ENCODE assay signal across 16 mouse cellular contexts in the genomic region with DNA sequence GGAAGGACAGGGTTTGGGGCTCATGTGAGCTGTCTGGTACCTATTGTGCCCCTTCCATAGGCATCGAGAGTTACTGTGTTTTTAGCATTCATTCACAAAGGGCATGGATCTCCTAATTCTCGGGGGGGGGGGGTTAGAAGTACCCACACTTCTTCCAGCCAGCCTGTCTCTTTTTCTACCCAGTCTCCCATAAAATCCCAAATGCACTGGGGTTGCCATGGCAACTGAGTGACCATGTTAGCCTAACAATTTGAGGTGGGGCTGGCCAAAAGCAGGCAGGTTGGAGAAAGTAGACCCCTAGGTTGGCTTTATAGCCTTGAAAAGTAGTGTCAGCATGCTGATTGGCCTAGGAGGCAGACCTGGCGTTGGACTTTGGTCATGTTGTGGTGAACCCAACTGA. TPM values are rescaled to one million over a fixed set of nuclear protein-coding genes. Genes with fewer than 3 reads are reported as not detected.
A peak's percentile ranks its signal among the peaks of the same experiment; 100 is the strongest.
DNase-seq lines count a peak whose midpoint lies in the region; ATAC-seq lines count a peak whose summit lies in the region.
"Had no signal": no experiment of that assay in that cellular context is flagged by ENCODE, and none has a peak within 500 bp of the region (broad histone marks: within the 10 kb centered on the region; RNA-seq: fewer than 3 reads in every experiment).

No protein-coding gene starts in this region.

- H3K27ac ChIP-seq in forebrain, embryonic 12.5 days, result peak overlapping the region; percentile 56; the same call in 1 of the 2 replicates
- no peak overlapping the region for H3K27ac ChIP-seq in forebrain, embryonic 13.5 days
- peak overlapping the region; percentile 68 for H3K27ac ChIP-seq in neural tube, embryonic 13.5 days (replicated peaks)
- peak overlapping the region; percentile 62 for H3K27ac ChIP-seq in limb, embryonic 11.5 days (replicated peaks; ENCODE audit: low read depth, low read length)

- DNase-seq in neural tube, embryonic 10.5 days (ENCODE audit: extremely low spot score, low spot score), result no peak
- DNase-seq in limb, embryonic 11.5 days (ENCODE audit: low spot score), result no peak
- DNase-seq in embryo, embryonic 10 days (ENCODE audit: low spot score), result no peak
- DNase-seq in urinary bladder, postnatal 36 days (ENCODE audit: low spot score in 2 of 2), result no peak
- no peak for DNase-seq in MN1 (ENCODE audit: low spot score)
- DNase-seq: adrenal gland, adult 2 months; cerebellum, adult 9-10 months; gastrocnemius, postnatal 14 days; heart, postnatal 4 days; lung, postnatal 36 days; right cerebral cortex, adult 18-20 months; spleen, adult 18-20 months had no signal

- ATAC-seq in forebrain, embryonic 12.5 days (ENCODE audit: low FRiP score), result no peak
- no peak for ATAC-seq in forebrain, embryonic 13.5 days
- no peak for ATAC-seq in neural tube, embryonic 13.5 days (ENCODE audit: low read depth)
- ATAC-seq in limb, embryonic 11.5 days (ENCODE audit: insufficient number of reproducible peaks, low FRiP score, low TSS enrichment, low read depth), result no peak
- ATAC-seq: Patski had no signal

- no peaks in the 10 kb centered on the region for H3K9me3 ChIP-seq in forebrain, embryonic 12.5 days
- no peaks in the 10 kb centered on the region for H3K9me3 ChIP-seq in forebrain, embryonic 13.5 days (replicated peaks)
- H3K9me3 ChIP-seq in neural tube, embryonic 13.5 days, result no peaks in the 10 kb centered on the region
- H3K9me3 ChIP-seq in limb, embryonic 11.5 days (ENCODE audit: control insufficient read depth, low read length), result no peaks in the 10 kb centered on the region; the same call in 1 of the 2 replicates

- no peaks in the 10 kb centered on the region for H3K36me3 ChIP-seq in forebrain, embryonic 12.5 days (replicated peaks)
- H3K36me3 ChIP-seq in forebrain, embryonic 13.5 days (ENCODE audit: poor library complexity, severe bottlenecking), result no peaks in the 10 kb centered on the region
- no peaks in the 10 kb centered on the region for H3K36me3 ChIP-seq in neural tube, embryonic 13.5 days
- no peaks in the 10 kb centered on the region; the same call in 1 of the 2 replicates for H3K36me3 ChIP-seq in limb, embryonic 11.5 days (ENCODE audit: control insufficient read depth, insufficient read depth, low read length)

- no peak overlapping the region for H3K9ac ChIP-seq in forebrain, embryonic 12.5 days
- no peak overlapping the region for H3K9ac ChIP-seq in forebrain, embryonic 13.5 days
- no peak overlapping the region for H3K9ac ChIP-seq in neural tube, embryonic 13.5 days
- H3K9ac ChIP-seq in limb, embryonic 11.5 days (ENCODE audit: low read length), result no peak overlapping the region

- H3K27me3 ChIP-seq in forebrain, embryonic 12.5 days, result peaks cover 8% of the 10 kb centered on the region; the same call in 1 of the 2 replicates
- no peaks in the 10 kb centered on the region for H3K27me3 ChIP-seq in forebrain, embryonic 13.5 days
- no peaks in the 10 kb centered on the region for H3K27me3 ChIP-seq in neural tube, embryonic 13.5 days
- no peaks in the 10 kb centered on the region for H3K27me3 ChIP-seq in limb, embryonic 11.5 days (ENCODE audit: control insufficient read depth, insufficient read depth, low read length)
- H3K27me3 ChIP-seq: Patski had no signal

- no peak overlapping the region for H3K4me2 ChIP-seq in forebrain, embryonic 12.5 days
- H3K4me2 ChIP-seq in forebrain, embryonic 13.5 days, result no peak overlapping the region
- H3K4me2 ChIP-seq in neural tube, embryonic 13.5 days, result no peak overlapping the region
- no peak overlapping the region for H3K4me2 ChIP-seq in limb, embryonic 11.5 days (ENCODE audit: low read depth, severe bottlenecking)

- WGBS in forebrain, embryonic 12.5 days, result 41% methylated on average over 3 of the region's 3 CpGs
- WGBS in forebrain, embryonic 13.5 days, result 35% methylated on average over 3 of the region's 3 CpGs
- WGBS in neural tube, embryonic 13.5 days, result 35% methylated on average over 3 of the region's 3 CpGs
- WGBS in limb, embryonic 11.5 days, result 64% methylated on average over 3 of the region's 3 CpGs

- no peak overlapping the region for H3K4me3 ChIP-seq in forebrain, embryonic 12.5 days (replicated peaks)
- H3K4me3 ChIP-seq in forebrain, embryonic 13.5 days, result no peak overlapping the region
- H3K4me3 ChIP-seq in neural tube, embryonic 13.5 days, result no peak overlapping the region
- H3K4me3 ChIP-seq in limb, embryonic 11.5 days (ENCODE audit: low read depth, low read length), result no peak overlapping the region

- peaks cover 22% of the 10 kb centered on the region for H3K4me1 ChIP-seq in forebrain, embryonic 12.5 days
- peaks cover 31% of the 10 kb centered on the region for H3K4me1 ChIP-seq in forebrain, embryonic 13.5 days
- peaks cover 33% of the 10 kb centered on the region for H3K4me1 ChIP-seq in neural tube, embryonic 13.5 days (replicated peaks)
- peaks cover 14% of the 10 kb centered on the region for H3K4me1 ChIP-seq in limb, embryonic 11.5 days (ENCODE audit: control insufficient read depth, insufficient read depth, low read length)

RNA-seq across cellular contexts. Expression of gene Col16a1, which starts 8.8 kb away (rescaled TPM):
- polyA plus RNA-seq in forebrain, embryonic 12.5 days (2016; fragmentation: Nextera tagmentation; extraction: Ambion mirVana), result 10.8 and 14.8 TPM in 2 replicates
- 2.5 and 2.9 TPM in 2 replicates for polyA plus RNA-seq in forebrain, embryonic 13.5 days (2015; fragmentation: Nextera tagmentation; extraction: Ambion mirVana)
- polyA plus RNA-seq in neural tube, embryonic 13.5 days (2015; fragmentation: Nextera tagmentation; extraction: Ambion mirVana), result 11.9 and 14.7 TPM in 2 replicates
- polyA plus RNA-seq in limb, embryonic 11.5 days (2014; fragmentation: Nextera tagmentation; extraction: Ambion mirVana), result 8.1 and 8.2 TPM in 2 replicates

RNA-seq across cellular contexts. Expression of gene Pef1, which starts 45.9 kb away (rescaled TPM):
- 60.4 and 61.4 TPM in 2 replicates for polyA plus RNA-seq in forebrain, embryonic 12.5 days (2016; fragmentation: Nextera tagmentation; extraction: Ambion mirVana)
- 68.0 and 68.4 TPM in 2 replicates for polyA plus RNA-seq in forebrain, embryonic 13.5 days (2015; fragmentation: Nextera tagmentation; extraction: Ambion mirVana)
- polyA plus RNA-seq in neural tube, embryonic 13.5 days (2015; fragmentation: Nextera tagmentation; extraction: Ambion mirVana), result 61.8 and 62.9 TPM in 2 replicates
- polyA plus RNA-seq in limb, embryonic 11.5 days (2014; fragmentation: Nextera tagmentation; extraction: Ambion mirVana), result 69.0 and 76.5 TPM in 2 replicates
